Mouse (Mus musculus) hindbrain, embryonic 14.5 days (tissue): Measurements from ENCODE around the gene Itga11. TPM values are rescaled to one million over a fixed set of nuclear protein-coding genes. Genes with fewer than 3 reads are reported as not detected.
"Not testable (repeated sequence)": the region's sequence is repeated elsewhere in the genome, so short reads cannot be mapped to it uniquely, and the experiment has no call there.

Experiments used
- ATAC-seq: fragments of 200-750 bp; cut with Nextera tagmentation; 2 replicates; pipeline ENCODE4 v1.8.0; 2017; ENCODE audit warnings: moderate number of reproducible peaks, mild to moderate bottlenecking, moderate TSS enrichment, moderate library complexity; ENCODE audit not compliant: low FRiP score
- DNase-seq: peaks from one replicate; pipeline ENCODE4 v3.0.0-alpha.2; 2015; ENCODE audit warnings: low spot score
- H3K27ac ChIP-seq: fragments of 300-500 bp; sonication (generic); 2 replicates; pipeline ENCODE4 v1.5.1; 2014; ENCODE audit warnings: mild to moderate bottlenecking, moderate library complexity
- H3K27me3 ChIP-seq: fragments of 300-500 bp; sonication (generic); 2 replicates; pipeline ENCODE4 v1.6.1; 2014; ENCODE audit warnings: mild to moderate bottlenecking, low read length, mixed read lengths; ENCODE audit not compliant: control insufficient read depth, insufficient read depth
- H3K36me3 ChIP-seq: fragments of 300-500 bp; sonication (generic); replicated peaks from 2 replicates; pipeline ENCODE4 v1.6.1; 2014; ENCODE audit not compliant: control insufficient read depth, insufficient read depth
- H3K4me1 ChIP-seq: fragments of 300-500 bp; sonication (generic); replicated peaks from 2 replicates; pipeline ENCODE4 v1.6.1; 2014; ENCODE audit warnings: antibody characterized with exemption, low read length, mixed read lengths; ENCODE audit not compliant: control insufficient read depth, insufficient read depth
- H3K4me2 ChIP-seq: fragments of 300-500 bp; sonication (generic); replicated peaks from 2 replicates; pipeline ENCODE4 v1.6.1; 2014; ENCODE audit warnings: mild to moderate bottlenecking, moderate library complexity
- H3K4me3 ChIP-seq: fragments of 300-500 bp; sonication (generic); replicated peaks from 2 replicates; pipeline ENCODE4 v1.5.1; 2014; ENCODE audit warnings: mild to moderate bottlenecking, low read length
- H3K9ac ChIP-seq: fragments of 300-500 bp; sonication (generic); 2 replicates; pipeline ENCODE4 v1.6.1; 2014
- H3K9me3 ChIP-seq: fragments of 300-500 bp; sonication (generic); 2 replicates; pipeline ENCODE4 v1.6.1; 2016; ENCODE audit warnings: low read length; ENCODE audit not compliant: control insufficient read depth
- WGBS: fragments of 180-500 bp; shearing (Covaris S2); extraction: QIAGEN DNeasy Blood & Tissue Kit; methylation state at CpG from one replicate; pipeline ENCODE4 v1.1.7; 2014; 5-methylcytosine and 5-hydroxymethylcytosine counted together
- polyA plus RNA-seq: library from polyadenylated mRNA; unstranded; fragments of >200 nt; fragmentation: Nextera tagmentation; extraction: Ambion mirVana; gene quantifications from 2 replicates; pipeline ENCODE4 v1.2.1, GENCODE M21; 2014

Gene Itga11
- polyA plus RNA-seq, 1 experiment from 2014 or later, result 1.4 TPM

GRCm38 (mm10) chr9:62799218-62799617 is 121.6 kb downstream of the Itga11 start:
- H3K4me2 ChIP-seq, H3K4me3 ChIP-seq, H3K9ac ChIP-seq, H3K9me3 ChIP-seq, ATAC-seq, H3K27ac ChIP-seq, H3K27me3 ChIP-seq, DNase-seq, H3K4me1 ChIP-seq: not testable (repeated sequence)
- 91% methylated on average over 2 of the region's 2 CpGs for WGBS
- peaks cover 41% of the 10 kb centered on the region for H3K36me3 ChIP-seq

- Histone ChIP-seq H3K9ac (peak overlapping the region; percentile 91), H3K4me3 (peak overlapping the region; percentile 87), H3K27me3 (no peaks in the 10 kb centered on the region), H3K4me1 (peaks cover 34% of the 10 kb centered on the region), H3K27ac (no peak overlapping the region; the same call in 1 of the 2 replicates), H3K36me3 (no peaks in the 10 kb centered on the region), H3K4me2 (peak overlapping the region; percentile 81), H3K9me3 (no peaks in the 10 kb centered on the region)
- ATAC-seq, result no peak
- no peak for DNase-seq
- 21% methylated on average over 8 of the region's 8 CpGs for WGBS
Observed at GRCm38 (mm10) chr9:62810095-62810494, 132.5 kb downstream of the Itga11 start.

GRCm38 (mm10) chr9:62810543-62811515 is 133.2 kb downstream of the Itga11 start:
- Histone ChIP-seq H3K27ac (peak overlapping the region; percentile 98), H3K9me3 (no peaks in the 10 kb centered on the region), H3K4me2 (peak overlapping the region; percentile 81), H3K27me3 (no peaks in the 10 kb centered on the region), H3K4me1 (peaks cover 34% of the 10 kb centered on the region), H3K9ac (peak overlapping the region; percentile 91), H3K36me3 (no peaks in the 10 kb centered on the region), H3K4me3 (peak overlapping the region; percentile 87)
- peak; percentile 53 for DNase-seq
- under 1% methylated on average over 54 of the region's 58 CpGs for WGBS
- ATAC-seq, result peak; percentile 61

- H3K27ac ChIP-seq, result peak within 1 kb of the TSS; percentile 98
- peaks cover 34% of the 10 kb centered on the region for H3K4me1 ChIP-seq
- H3K4me3 ChIP-seq, result peak within 1 kb of the TSS; percentile 87
- no peaks in the 10 kb centered on the region for H3K9me3 ChIP-seq
- no peaks in the 10 kb centered on the region for H3K27me3 ChIP-seq
- peak within 1 kb of the TSS; percentile 81 for H3K4me2 ChIP-seq
- DNase-seq (peak; percentile 94), ATAC-seq (peak; percentile 92)
- H3K9ac ChIP-seq, result peak within 1 kb of the TSS; percentile 91
- under 1% methylated on average over 53 of the region's 68 CpGs for WGBS
- H3K36me3 ChIP-seq, result no peaks in the 10 kb centered on the region
Observed at GRCm38 (mm10) chr9:62811516-62812121, 134.0 kb downstream of the Itga11 start, which contains the start of gene Fem1b. Fem1b (minus strand) TSS chr9:62811934.

- Histone ChIP-seq H3K9me3 (no peaks in the 10 kb centered on the region), H3K27ac (peak overlapping the region; percentile 98), H3K4me3 (peak overlapping the region; percentile 87), H3K4me1 (peaks cover 34% of the 10 kb centered on the region), H3K36me3 (no peaks in the 10 kb centered on the region), H3K9ac (peak overlapping the region; percentile 91), H3K4me2 (peak overlapping the region; percentile 81), H3K27me3 (no peaks in the 10 kb centered on the region)
- WGBS, result 14% methylated on average over 14 of the region's 14 CpGs
- DNase-seq (no peak), ATAC-seq (no peak)
Observed at GRCm38 (mm10) chr9:62812216-62813049, 134.8 kb downstream of the Itga11 start.

GRCm38 (mm10) chr9:62814751-62815150 is 137.1 kb downstream of the Itga11 start:
- DNase-seq (no peak), ATAC-seq (no peak)
- Histone ChIP-seq H3K4me2 (no peak overlapping the region), H3K27ac (no peak overlapping the region), H3K27me3 (no peaks in the 10 kb centered on the region), H3K9me3 (no peaks in the 10 kb centered on the region), H3K4me1 (peaks cover 14% of the 10 kb centered on the region), H3K4me3 (no peak overlapping the region), H3K36me3 (no peaks in the 10 kb centered on the region), H3K9ac (no peak overlapping the region)
- WGBS, result 89% methylated on average over 2 of the region's 2 CpGs

GRCm38 (mm10) chr9:62816323-62817098 is 138.9 kb downstream of the Itga11 start:
- no peak overlapping the region for H3K27ac ChIP-seq

GRCm38 (mm10) chr9:62817099-62817571 is 139.5 kb downstream of the Itga11 start:
- WGBS, result 48% methylated on average over 12 of the region's 12 CpGs
- no peak for ATAC-seq
- H3K27ac ChIP-seq, result no peak overlapping the region; the same call in 1 of the 2 replicates

More at GRCm38 (mm10) chr9:62816323-62817098, 138.9 kb downstream of the Itga11 start:
- Histone ChIP-seq H3K9me3 (no peaks in the 10 kb centered on the region), H3K36me3 (no peaks in the 10 kb centered on the region), H3K27me3 (no peaks in the 10 kb centered on the region), H3K4me3 (no peak overlapping the region), H3K4me2 (no peak overlapping the region), H3K9ac (no peak overlapping the region; the same call in 1 of the 2 replicates), H3K4me1 (0 out of 2 replicates have a peak, but pooled peaks cover 10% of the 10 kb centered on the region)
- WGBS, result 87% methylated on average over 9 of the region's 9 CpGs
- no peak for ATAC-seq
- DNase-seq, result no peak

More at GRCm38 (mm10) chr9:62817099-62817571, 139.5 kb downstream of the Itga11 start:
- Histone ChIP-seq H3K4me3 (no peak overlapping the region), H3K4me1 (0 out of 2 replicates have a peak, but pooled peaks cover 8% of the 10 kb centered on the region), H3K9me3 (no peaks in the 10 kb centered on the region), H3K9ac (no peak overlapping the region; the same call in 1 of the 2 replicates), H3K27me3 (no peaks in the 10 kb centered on the region), H3K36me3 (no peaks in the 10 kb centered on the region), H3K4me2 (no peak overlapping the region)
- DNase-seq, result no peak
